Mouse (Mus musculus): ENCODE measurements around the gene Os9. TPM values are rescaled to one million over a fixed set of nuclear protein-coding genes. Genes with fewer than 3 reads are reported as not detected.

The Os9 gene
- total RNA-seq, 2 experiments from 2014 or later = 25.2 to 29.7 TPM

DNA sequence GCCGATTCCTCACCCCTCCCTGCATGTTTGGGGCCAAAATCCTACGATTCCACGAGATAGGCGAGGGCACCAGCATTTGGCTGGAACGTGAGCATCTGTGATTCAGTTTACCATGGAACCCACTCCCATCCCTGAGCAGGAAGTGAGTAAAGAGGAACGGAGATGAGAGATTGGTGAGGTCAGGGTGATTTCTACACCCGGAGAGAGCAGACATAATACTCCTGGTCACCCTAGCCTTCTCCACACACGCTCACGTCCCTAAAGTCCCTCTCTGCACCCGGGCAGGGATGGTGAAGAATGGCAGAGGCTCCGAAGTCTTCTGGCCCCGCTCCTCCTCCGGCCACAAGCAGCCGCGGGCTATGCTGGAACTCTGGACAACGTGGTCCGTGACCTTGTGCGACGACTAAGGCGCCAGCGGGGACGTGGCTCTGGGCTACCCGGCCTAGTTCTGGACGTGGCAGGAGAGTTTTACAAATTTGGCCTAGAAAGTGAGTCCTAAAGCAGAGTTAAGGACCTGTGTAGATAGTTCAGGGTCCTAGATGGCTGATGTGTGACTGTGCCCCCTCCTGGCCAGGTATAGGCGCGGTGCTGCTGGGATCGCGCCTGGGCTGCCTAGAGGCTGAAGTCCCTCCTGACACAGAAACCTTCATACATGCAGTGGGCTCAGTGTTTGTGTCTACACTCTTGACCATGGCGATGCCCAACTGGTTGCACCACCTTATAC, 71.4 kb downstream of the Os9 start:
- intact Hi-C loops (cut with DNase I) = no loop called here

GRCm38 (mm10) chr10:127048608-127049394, 72.1 kb downstream of the Os9 start:
- DNase-seq = no peak
- intact Hi-C loops (cut with DNase I) = no loop called here

More for the DNA sequence above, 71.4 kb downstream of the Os9 start:
- DNase-seq = no peak

DNA sequence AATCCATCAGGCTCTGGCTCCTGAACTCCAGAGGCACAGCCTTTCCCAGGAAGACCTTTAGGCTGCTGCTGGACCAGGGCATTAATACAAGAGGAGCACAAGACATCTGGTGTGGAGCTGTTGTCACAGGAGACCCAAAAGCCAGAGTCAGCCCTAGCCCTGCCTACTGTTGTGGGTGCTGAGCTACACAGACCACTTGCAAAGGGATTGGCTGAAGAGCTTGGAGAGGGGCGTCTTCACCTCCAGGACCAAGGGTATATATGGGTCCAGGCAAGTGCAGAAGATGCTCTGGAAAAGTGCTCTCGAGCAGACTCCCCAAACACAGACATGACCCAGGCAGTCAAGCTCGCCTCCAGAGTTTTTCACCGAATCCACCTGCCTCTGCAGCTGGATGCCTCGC, 73.0 kb downstream of the Os9 start, which contains the start of gene Cyp27b1:
Cyp27b1 (plus strand) TSS at position 297 of the 400 bp plus-strand sequence.
- intact Hi-C loops (cut with DNase I) = no loop called here
- DNase-seq = no peak

Other genes starting within 250 kb of the Os9 start
- gene Atp23, start 219.8 kb downstream of the Os9 start, total RNA-seq (2021) = 1 to 10 TPM; 3.6 to 4.4 TPM
- 100 to 1,000 TPM; 131 to 136 TPM for gene Ctdsp2, start 142.4 kb downstream of the Os9 start, total RNA-seq (2021)
- gene Avil, start 120.4 kb downstream of the Os9 start, total RNA-seq (2021) = under 1 TPM; 0.35 to 0.80 TPM
- gene Tsfm, start 90.3 kb downstream of the Os9 start, total RNA-seq (2021) = 10 to 100 TPM; 56.1 to 62.2 TPM
- gene Mettl1, start 79.7 kb downstream of the Os9 start, total RNA-seq (2021) = 1 to 10 TPM; 7.7 to 7.9 TPM
- not detected for gene Eef1akmt3, start 79.6 kb downstream of the Os9 start, total RNA-seq (2021)
- gene Cyp27b1, start 72.9 kb downstream of the Os9 start, total RNA-seq (2021) = under 1 TPM; 0.14 to 0.31 TPM
- gene March9, start 60.9 kb downstream of the Os9 start, total RNA-seq (2021) = 1 to 10 TPM; 2.3 to 2.9 TPM
- gene Cdk4, start 57.6 kb downstream of the Os9 start, total RNA-seq (2021) = 10 to 100 TPM; 76.7 to 85.5 TPM
- 10 to 100 TPM; 43.8 to 46.9 TPM for gene Tspan31, start 50.9 kb downstream of the Os9 start, total RNA-seq (2021)
- 1 to 10 TPM; 5.6 to 7.0 TPM for gene Agap2, start 45.8 kb downstream of the Os9 start, total RNA-seq (2021)
- gene B4galnt1, start 44.1 kb upstream of the Os9 start, total RNA-seq (2021) = 1 to 10 TPM; 1.6 to 2.7 TPM
- gene Slc26a10, start 59.5 kb upstream of the Os9 start, total RNA-seq (2021) = 10 to 100 TPM; 17.2 to 23.1 TPM
- gene Arhgef25, start 69.0 kb upstream of the Os9 start, total RNA-seq (2021) = 10 to 100 TPM; 12.4 to 12.8 TPM
- 10 to 100 TPM; 25.8 to 29.4 TPM for gene Dtx3, start 74.6 kb upstream of the Os9 start, total RNA-seq (2021)
- 10 to 100 TPM; 26.9 to 29.9 TPM for gene Pip4k2c, start 90.5 kb upstream of the Os9 start, total RNA-seq (2021)
- under 1 TPM; 0.41 to 0.92 TPM for gene Kif5a, start 142.2 kb upstream of the Os9 start, total RNA-seq (2021)
- gene Dctn2, start 145.2 kb upstream of the Os9 start, total RNA-seq (2021) = 100 to 1,000 TPM; 144 to 154 TPM
- 10 to 100 TPM; 22.0 to 24.2 TPM for gene Mbd6, start 167.9 kb upstream of the Os9 start, total RNA-seq (2021)
- gene Mars, start 190.7 kb upstream of the Os9 start, total RNA-seq (2021) = 10 to 100 TPM; 41.0 to 46.4 TPM
- 1 to 10 TPM; 3.1 to 3.6 TPM for gene Arhgap9, start 200.8 kb upstream of the Os9 start, total RNA-seq (2021)
- gene Gli1, start 220.8 kb upstream of the Os9 start, total RNA-seq (2021) = 1 to 10 TPM; 1.0 to 2.6 TPM
- not detected for gene Inhbe, start 233.3 kb upstream of the Os9 start, total RNA-seq (2021)
- not detected for gene Inhbc, start 249.3 kb upstream of the Os9 start, total RNA-seq (2021)